Mouse (Mus musculus): ENCODE measurements around the gene Vwa5b2. TPM values are rescaled to one million over a fixed set of nuclear protein-coding genes. Genes with fewer than 3 reads are reported as not detected.

Gene Vwa5b2
- polyA plus RNA-seq, 1 experiment = 0.15 TPM

- Histone ChIP-seq H3K4me3 (ENCODE audit: control insufficient read depth, insufficient read depth, low read length) (no peak overlapping the region), H3K36me3 (ENCODE audit: control insufficient read depth, insufficient read depth, low read length) (no peaks in the 10 kb centered on the region), H3K27me3 (ENCODE audit: control insufficient read depth, insufficient read depth, low read length) (peaks cover 28% of the 10 kb centered on the region), H3K27ac (ENCODE audit: control insufficient read depth, insufficient read depth, low read length) (no peak overlapping the region), H3K4me1 (replicated peaks; ENCODE audit: control insufficient read depth, insufficient read depth, low read length) (no peaks in the 10 kb centered on the region)
- DNase-seq = no peak
- TF ChIP-seq POLR2A (IDR thresholded peaks at IDR 0.05; ENCODE audit: control insufficient read depth, extremely low read depth, insufficient read depth, low read length, poor library complexity) (no peak), CTCF (IDR thresholded peaks at IDR 0.05; ENCODE audit: borderline replicate concordance, control insufficient read depth, extremely low read depth, insufficient read depth, low read length, poor library complexity) (no peak)
- WGBS = 9% methylated on average over 17 of the region's 17 CpGs
Measured at GRCm38 (mm10) chr16:20590680-20591038, 1.4 kb downstream of the Vwa5b2 start.

- H3K27me3 ChIP-seq (ENCODE audit: control insufficient read depth, insufficient read depth, low read length) = peaks cover 28% of the 10 kb centered on the region
- no peak overlapping the region for H3K27ac ChIP-seq (ENCODE audit: control insufficient read depth, insufficient read depth, low read length)
- 8% methylated on average over 48 of the region's 48 CpGs for WGBS
- no peaks in the 10 kb centered on the region for H3K4me1 ChIP-seq (replicated peaks; ENCODE audit: control insufficient read depth, insufficient read depth, low read length)
- no peak overlapping the region for H3K4me3 ChIP-seq (ENCODE audit: control insufficient read depth, insufficient read depth, low read length)
- TF ChIP-seq CTCF (IDR thresholded peaks at IDR 0.05; ENCODE audit: borderline replicate concordance, control insufficient read depth, extremely low read depth, insufficient read depth, low read length, poor library complexity) (no peak), POLR2A (IDR thresholded peaks at IDR 0.05; ENCODE audit: control insufficient read depth, extremely low read depth, insufficient read depth, low read length, poor library complexity) (no peak)
- H3K36me3 ChIP-seq (ENCODE audit: control insufficient read depth, insufficient read depth, low read length) = no peaks in the 10 kb centered on the region
- no peak for DNase-seq
Measured at GRCm38 (mm10) chr16:20591076-20591705, 1.9 kb downstream of the Vwa5b2 start.

- DNase-seq = no peak
- Histone ChIP-seq H3K27me3 (ENCODE audit: control insufficient read depth, insufficient read depth, low read length) (peaks cover 19% of the 10 kb centered on the region), H3K27ac (ENCODE audit: control insufficient read depth, insufficient read depth, low read length) (no peak overlapping the region), H3K4me1 (replicated peaks; ENCODE audit: control insufficient read depth, insufficient read depth, low read length) (no peaks in the 10 kb centered on the region), H3K36me3 (ENCODE audit: control insufficient read depth, insufficient read depth, low read length) (no peaks in the 10 kb centered on the region), H3K4me3 (ENCODE audit: control insufficient read depth, insufficient read depth, low read length) (no peak overlapping the region)
- no peak for TF ChIP-seq CTCF (IDR thresholded peaks at IDR 0.05; ENCODE audit: borderline replicate concordance, control insufficient read depth, extremely low read depth, insufficient read depth, low read length, poor library complexity)
- TF ChIP-seq POLR2A (IDR thresholded peaks at IDR 0.05; ENCODE audit: control insufficient read depth, extremely low read depth, insufficient read depth, low read length, poor library complexity) = no peak
- 90% methylated on average over 7 of the region's 7 CpGs for WGBS
Measured at GRCm38 (mm10) chr16:20595060-20595673, 5.9 kb downstream of the Vwa5b2 start.

GRCm38 (mm10) chr16:20595737-20596136 lies 6.5 kb downstream of the Vwa5b2 start:
- DNase-seq = no peak
- Histone ChIP-seq H3K4me1 (replicated peaks; ENCODE audit: control insufficient read depth, insufficient read depth, low read length) (no peaks in the 10 kb centered on the region), H3K27me3 (ENCODE audit: control insufficient read depth, insufficient read depth, low read length) (peaks cover 14% of the 10 kb centered on the region), H3K36me3 (ENCODE audit: control insufficient read depth, insufficient read depth, low read length) (no peaks in the 10 kb centered on the region), H3K27ac (ENCODE audit: control insufficient read depth, insufficient read depth, low read length) (no peak overlapping the region), H3K4me3 (ENCODE audit: control insufficient read depth, insufficient read depth, low read length) (no peak overlapping the region)
- WGBS = 92% methylated on average over 4 of the region's 4 CpGs
- TF ChIP-seq POLR2A (IDR thresholded peaks at IDR 0.05; ENCODE audit: control insufficient read depth, extremely low read depth, insufficient read depth, low read length, poor library complexity) = no peak
- TF ChIP-seq CTCF (IDR thresholded peaks at IDR 0.05; ENCODE audit: borderline replicate concordance, control insufficient read depth, extremely low read depth, insufficient read depth, low read length, poor library complexity) = no peak

GRCm38 (mm10) chr16:20596687-20597441 lies 7.6 kb downstream of the Vwa5b2 start:
- whole genome bisulfite sequencing = 75% methylated on average over 7 of the region's 7 CpGs
- DNase-seq = no peak
- TF ChIP-seq CTCF (IDR thresholded peaks at IDR 0.05; ENCODE audit: borderline replicate concordance, control insufficient read depth, extremely low read depth, insufficient read depth, low read length, poor library complexity) (no peak), POLR2A (IDR thresholded peaks at IDR 0.05; ENCODE audit: control insufficient read depth, extremely low read depth, insufficient read depth, low read length, poor library complexity) (no peak)
- Histone ChIP-seq H3K27ac (ENCODE audit: control insufficient read depth, insufficient read depth, low read length) (no peak overlapping the region), H3K4me3 (ENCODE audit: control insufficient read depth, insufficient read depth, low read length) (no peak overlapping the region), H3K36me3 (ENCODE audit: control insufficient read depth, insufficient read depth, low read length) (no peaks in the 10 kb centered on the region), H3K27me3 (ENCODE audit: control insufficient read depth, insufficient read depth, low read length) (peaks cover 3% of the 10 kb centered on the region), H3K4me1 (replicated peaks; ENCODE audit: control insufficient read depth, insufficient read depth, low read length) (no peaks in the 10 kb centered on the region)

- H3K36me3 ChIP-seq (ENCODE audit: control insufficient read depth, insufficient read depth, low read length) = peaks cover 2% of the 10 kb centered on the region
- DNase-seq = no peak
- H3K4me1 ChIP-seq (replicated peaks; ENCODE audit: control insufficient read depth, insufficient read depth, low read length) = no peaks in the 10 kb centered on the region
- no peak overlapping the region for H3K27ac ChIP-seq (ENCODE audit: control insufficient read depth, insufficient read depth, low read length)
- no peak for TF ChIP-seq POLR2A (IDR thresholded peaks at IDR 0.05; ENCODE audit: control insufficient read depth, extremely low read depth, insufficient read depth, low read length, poor library complexity)
- no peak for TF ChIP-seq CTCF (IDR thresholded peaks at IDR 0.05; ENCODE audit: borderline replicate concordance, control insufficient read depth, extremely low read depth, insufficient read depth, low read length, poor library complexity)
- 90% methylated on average over 5 of the region's 5 CpGs for WGBS
- H3K27me3 ChIP-seq (ENCODE audit: control insufficient read depth, insufficient read depth, low read length) = no peaks in the 10 kb centered on the region
- H3K4me3 ChIP-seq (ENCODE audit: control insufficient read depth, insufficient read depth, low read length) = no peak overlapping the region
Measured at GRCm38 (mm10) chr16:20600511-20600910, 11.2 kb downstream of the Vwa5b2 start.

Data from thymus, adult 2 months (tissue).